Mouse (Mus musculus) Patski (cell line): ENCODE results near the gene Dclk1. TPM values are rescaled to one million over a fixed set of nuclear protein-coding genes. Genes with fewer than 3 reads are reported as not detected.
A peak's percentile ranks its signal among the peaks of the same experiment; 100 is the strongest.

Experiments
- ATAC-seq: fragments of 100-300 bp; one replicate; pipeline ENCODE4 v1.8.0; 2021
- CTCF ChIA-PET: fragments of 350-600 bp; sonication (Branson Sonifier 250); formaldehyde crosslinking; loops from one replicate; lab custom pipeline; 2022; ENCODE audit warnings: inconsistent platforms; lab: Charles Lee
- POLR2A ChIA-PET: fragments of 350-600 bp; sonication (Branson Sonifier 250); formaldehyde crosslinking; loops from one replicate; lab custom pipeline; 2022; ENCODE audit warnings: antibody characterized with exemption, inconsistent platforms; lab: Charles Lee
- DNase-seq: peaks from one replicate; pipeline ENCODE4 v3.0.0-alpha.2; 2011; ENCODE audit warnings: low read depth, low spot score
- H3K27me3 ChIP-seq: fragments of 371-371 bp; one replicate; pipeline ENCODE4 v1.5.1; 2021
- CTCF ChIP-seq: fragments of 100-300 bp; IDR thresholded peaks from one replicate; pipeline ENCODE4 v1.5.1; 2021
- in situ Hi-C: fragments of 300-500 bp; cut with MboI; formaldehyde crosslinking; loops from 3 replicates; pipeline ENCODE4 v1.11.1; 2018; ENCODE audit warnings: low pct_unique_long_range_greater_than_20kb, mixed read lengths
- polyA plus RNA-seq: library from polyadenylated mRNA; unstranded; gene quantifications from one replicate; pipeline ENCODE4 v1.2.3, GENCODE M21; 2021

Gene Dclk1
- polyA plus RNA-seq, 1 experiment from 2014 or later: 16.7 TPM

DNA sequence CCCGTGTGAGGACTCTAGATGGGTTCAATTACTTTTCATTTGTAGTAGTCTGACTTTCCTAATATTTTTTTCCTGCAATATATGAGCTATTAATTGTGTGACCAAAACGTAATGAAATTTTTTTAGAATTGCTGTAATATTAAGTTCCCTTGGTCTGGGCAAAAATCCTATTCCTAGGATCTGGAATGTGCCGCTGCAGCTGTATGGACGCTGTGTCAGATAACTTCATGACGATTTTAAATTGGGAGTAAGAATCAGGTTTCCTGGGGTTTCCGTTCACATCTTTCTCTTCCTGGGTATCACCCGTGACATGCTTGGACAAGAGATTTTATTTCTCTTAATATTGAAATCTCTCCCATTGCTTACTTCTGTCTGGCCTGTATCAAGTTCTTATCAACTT, 253.1 kb downstream of the Dclk1 start:
- no peak for DNase-seq
- ATAC-seq: no peak
- no peak for TF ChIP-seq CTCF
- H3K27me3 ChIP-seq: no peaks in the 10 kb centered on the region
- POLR2A ChIA-PET: no interaction called here
- in situ Hi-C loops: loop anchor here (10.0 kb wide), 1 partner anchor 1710 kb away; no protein-coding TSS in a partner anchor
- CTCF ChIA-PET: interaction anchor here (1.4 to 1.5 kb wide), 3 partner anchors 10 to 121 kb away, joined by 3 to 5 read pairs (median 3); no protein-coding TSS in a partner anchor

GRCm38 (mm10) chr3:55495866-55496265, 253.7 kb downstream of the Dclk1 start:
- ATAC-seq (no peak), DNase-seq (no peak)
- TF ChIP-seq CTCF: no peak
- no peaks in the 10 kb centered on the region for H3K27me3 ChIP-seq
- in situ Hi-C loops: loop anchor here (10.0 kb wide), 1 partner anchor 1709 kb away; no protein-coding TSS in a partner anchor
- POLR2A ChIA-PET: interaction anchor here (0.5 kb wide), 1 partner anchor 80 kb away, joined by 3 read pairs; no protein-coding TSS in a partner anchor
- CTCF ChIA-PET: interaction anchor here (1.4 to 1.5 kb wide), 2 partner anchors 11 to 122 kb away, joined by 3 to 5 read pairs; no protein-coding TSS in a partner anchor

DNA sequence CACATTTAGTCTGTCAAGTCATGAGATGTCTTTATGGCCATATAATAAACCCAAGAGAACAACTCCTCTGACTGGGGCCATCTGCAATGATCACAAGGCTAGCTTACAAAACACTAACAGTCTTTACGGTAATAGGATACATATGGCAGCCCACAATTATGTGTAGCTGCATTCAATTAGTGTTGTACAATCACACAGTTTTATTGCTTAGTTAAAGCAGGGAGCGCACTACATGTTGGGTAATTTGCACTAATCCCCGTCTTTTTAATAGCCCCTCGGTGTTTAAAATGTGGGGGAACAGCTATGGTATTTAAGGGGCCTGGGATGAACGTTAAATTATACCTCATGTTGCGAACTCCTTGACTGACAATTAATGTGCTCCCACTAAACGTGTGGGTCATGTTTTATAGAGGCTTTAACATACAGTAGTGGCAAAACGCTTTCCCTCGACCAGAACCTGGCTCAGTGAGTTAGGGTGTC, 254.3 kb downstream of the Dclk1 start:
- DNase-seq: no peak
- POLR2A ChIA-PET: interaction anchor here (0.5 kb wide), 1 partner anchor 79 kb away, joined by 3 read pairs; no protein-coding TSS in a partner anchor
- no peaks in the 10 kb centered on the region for H3K27me3 ChIP-seq
- CTCF ChIA-PET: interaction anchor here (1.4 kb wide), 1 partner anchor 11 kb away, joined by 5 read pairs; no protein-coding TSS in a partner anchor
- in situ Hi-C loops: loop anchor here (10.0 kb wide), 1 partner anchor 1708 kb away; no protein-coding TSS in a partner anchor
- no peak for TF ChIP-seq CTCF
- no peak for ATAC-seq

- in situ Hi-C loops: loop anchor here (10.0 kb wide), 1 partner anchor 1706 kb away; no protein-coding TSS in a partner anchor
- POLR2A ChIA-PET: no interaction called here
- H3K27me3 ChIP-seq: no peaks in the 10 kb centered on the region
- no peak for DNase-seq
- CTCF ChIA-PET: interaction anchor here (0.8 to 1.7 kb wide), 5 partner anchors 12 to 369 kb away, joined by 3 to 4 read pairs (median 3); no protein-coding TSS in a partner anchor
- no peak for TF ChIP-seq CTCF
- no peak for ATAC-seq
Observed at GRCm38 (mm10) chr3:55499298-55499697, 257.1 kb downstream of the Dclk1 start.

- POLR2A ChIA-PET: no interaction called here
- in situ Hi-C loops: no loop called here
- ATAC-seq (no peak), DNase-seq (no peak)
- TF ChIP-seq CTCF: no peak
- no peaks in the 10 kb centered on the region for H3K27me3 ChIP-seq
- CTCF ChIA-PET: interaction anchor here (1.1 to 2.8 kb wide), 3 partner anchors 11 to 28 kb away, joined by 3 to 13 read pairs (median 3); no protein-coding TSS in a partner anchor
Observed at GRCm38 (mm10) chr3:55510198-55510597, 268.0 kb downstream of the Dclk1 start.

DNA sequence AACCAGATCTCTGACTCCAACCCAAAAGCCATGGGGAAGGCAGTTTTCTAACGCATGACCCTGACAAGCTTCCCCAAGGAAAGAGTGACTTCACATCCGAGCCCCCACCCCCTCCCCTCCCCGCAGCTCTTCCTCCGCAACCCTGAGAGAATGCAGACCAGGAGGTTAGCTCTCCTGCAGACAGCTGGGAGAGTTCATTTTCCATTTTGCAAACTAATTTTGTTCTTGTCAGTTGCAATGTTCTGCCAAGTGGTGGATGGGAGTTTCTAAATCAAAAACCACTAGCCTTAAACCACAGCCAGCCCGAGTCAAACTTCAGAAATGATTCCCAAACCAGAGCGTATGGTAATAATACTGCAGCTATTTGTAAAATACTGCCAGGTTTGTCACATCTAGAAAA, 269.5 kb downstream of the Dclk1 start:
- H3K27me3 ChIP-seq: no peaks in the 10 kb centered on the region
- ATAC-seq: no peak
- TF ChIP-seq CTCF: no peak
- ChIA-PET CTCF (interaction anchor here (1.0 to 2.8 kb wide), 2 partner anchors 9 to 62 kb away, joined by 3 to 13 read pairs; no protein-coding TSS in a partner anchor), POLR2A (no interaction called here)
- in situ Hi-C loops: no loop called here
- DNase-seq: no peak

GRCm38 (mm10) chr3:55515966-55516365, 273.8 kb downstream of the Dclk1 start:
- POLR2A ChIA-PET: interaction anchor here (0.6 kb wide), 1 partner anchor 334 kb away, joined by 5 read pairs; no protein-coding TSS in a partner anchor

DNA sequence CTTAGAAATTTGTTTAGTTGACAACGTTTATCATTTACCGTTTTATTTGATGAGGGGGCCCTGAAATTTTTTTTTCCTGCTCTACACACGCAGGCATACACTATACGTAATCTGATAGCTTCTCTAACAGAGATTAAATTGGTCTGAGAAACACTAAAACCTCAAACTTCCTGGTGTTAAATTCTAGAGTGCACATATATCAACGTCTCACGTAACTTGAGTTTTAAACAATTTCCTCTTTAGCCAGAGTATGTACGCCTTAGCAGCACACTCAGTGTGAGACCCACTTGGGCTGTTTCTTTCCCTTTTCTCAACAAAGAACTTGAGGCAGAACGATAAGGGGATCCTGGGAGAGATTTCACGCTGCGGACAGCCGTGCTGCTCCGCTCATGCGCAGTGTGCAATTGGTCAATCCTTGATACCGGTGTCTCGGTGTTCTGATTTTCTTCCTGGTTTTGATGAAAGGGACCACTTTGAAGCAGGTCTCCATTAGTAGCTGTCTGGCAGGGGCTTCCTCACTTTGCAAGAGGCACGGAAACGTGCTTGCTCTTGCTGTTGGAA, 275.4 kb downstream of the Dclk1 start:
- DNase-seq (no peak), ATAC-seq (no peak)
- in situ Hi-C loops: no loop called here
- ChIA-PET CTCF (no interaction called here), POLR2A (no interaction called here)
- no peaks in the 10 kb centered on the region for H3K27me3 ChIP-seq
- no peak for TF ChIP-seq CTCF

More at GRCm38 (mm10) chr3:55515966-55516365, 273.8 kb downstream of the Dclk1 start:
- H3K27me3 ChIP-seq: no peaks in the 10 kb centered on the region
- in situ Hi-C loops: no loop called here
- no peak for DNase-seq
- TF ChIP-seq CTCF: no peak
- no peak for ATAC-seq
- CTCF ChIA-PET: interaction anchor here (0.8 to 1.7 kb wide), 2 partner anchors 14 to 125 kb away, joined by 3 read pairs; no protein-coding TSS in a partner anchor

- H3K27me3 ChIP-seq: no peaks in the 10 kb centered on the region
- ChIA-PET CTCF (interaction anchor here (0.6 to 2.4 kb wide), 26 partner anchors 9 to 483 kb away, joined by 3 to 13 read pairs (median 3); no protein-coding TSS in a partner anchor), POLR2A (interaction anchor here (0.7 to 1.1 kb wide), 2 partner anchors 51 to 86 kb away, joined by 3 to 4 read pairs; no protein-coding TSS in a partner anchor)
- in situ Hi-C loops: loop anchor here (5.0 kb wide), 1 partner anchor 477 kb away; no protein-coding TSS in a partner anchor
- peak; percentile 99 for TF ChIP-seq CTCF
- peak; percentile 78 for ATAC-seq
- DNase-seq: no peak
Observed at GRCm38 (mm10) chr3:55520240-55521180, 278.3 kb downstream of the Dclk1 start.

GRCm38 (mm10) chr3:55521776-55522175, 279.6 kb downstream of the Dclk1 start:
- in situ Hi-C loops: loop anchor here (5.0 kb wide), 1 partner anchor 476 kb away; no protein-coding TSS in a partner anchor
- H3K27me3 ChIP-seq: no peaks in the 10 kb centered on the region
- POLR2A ChIA-PET: interaction anchor here (1.1 kb wide), 1 partner anchor 50 kb away, joined by 3 read pairs; no protein-coding TSS in a partner anchor
- CTCF ChIA-PET: interaction anchor here (0.8 to 2.4 kb wide), 7 partner anchors 11 to 364 kb away, joined by 3 to 13 read pairs (median 5); no protein-coding TSS in a partner anchor
- TF ChIP-seq CTCF: no peak
- DNase-seq (no peak), ATAC-seq (no peak)
